Mouse (Mus musculus): ENCODE results near the gene Lta.

Gene Lta

DNA sequence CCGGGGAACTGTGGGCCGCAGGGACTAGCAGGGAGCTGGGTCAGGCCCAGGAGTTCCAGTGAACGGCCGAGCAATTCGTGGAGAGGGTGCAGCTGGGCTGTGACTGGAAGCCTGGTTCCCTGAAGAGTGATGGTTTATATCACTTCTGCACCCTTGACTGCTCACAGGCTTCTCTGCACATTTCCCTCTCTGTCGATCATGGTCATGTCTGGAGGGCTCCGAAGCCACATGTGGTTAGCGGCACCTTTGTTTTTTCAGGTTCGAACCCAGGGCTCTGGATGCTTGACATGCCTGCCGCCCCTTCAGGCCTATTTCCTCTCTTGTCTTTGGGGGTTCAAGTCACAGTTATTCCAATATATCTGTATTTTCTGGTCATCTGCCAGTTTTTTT is 224 bp upstream of the Lta start:
- DNase-seq, result no peak

DNA sequence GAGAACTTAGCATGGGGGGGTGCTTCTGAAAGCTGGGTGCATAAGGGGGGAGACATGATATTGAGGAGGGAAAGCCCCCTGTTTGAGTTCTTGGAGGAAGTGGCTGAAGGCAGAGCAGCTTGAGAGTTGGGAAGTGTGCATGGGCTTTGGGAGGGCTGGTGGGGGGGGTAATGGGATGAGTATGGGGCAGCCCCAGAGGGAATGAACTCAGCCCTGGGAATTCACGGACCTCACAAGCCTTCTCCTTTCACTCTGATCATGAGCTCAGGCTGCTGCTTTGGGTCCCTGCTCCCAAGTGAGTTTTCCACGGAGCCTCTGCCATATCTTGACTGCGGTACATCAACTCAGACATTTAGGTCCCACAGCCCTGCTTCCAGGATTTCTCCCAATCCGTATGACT is 2.7 kb downstream of the Lta start:
- DNase-seq, result peak; percentile 91

DNA sequence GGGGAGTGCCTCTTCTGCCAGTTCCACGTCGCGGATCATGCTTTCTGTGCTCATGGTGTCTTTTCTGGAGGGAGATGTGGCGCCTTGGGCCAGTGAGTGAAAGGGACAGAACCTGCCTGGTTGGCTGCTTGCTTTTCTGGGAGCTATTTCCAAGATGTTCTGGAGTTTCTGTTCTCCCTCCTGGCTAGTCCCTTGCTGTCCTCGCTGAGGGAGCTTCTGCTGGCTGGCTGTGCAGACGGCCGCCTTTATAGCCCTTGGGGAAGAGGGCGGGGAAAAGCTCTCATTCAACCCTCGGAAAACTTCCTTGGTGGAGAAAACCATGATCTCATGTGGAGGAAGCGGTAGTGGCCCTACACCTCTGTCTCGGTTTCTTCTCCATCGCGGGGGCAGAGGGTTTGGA is 3.4 kb downstream of the Lta start, which contains the start of gene Tnf:
Gene Tnf, minus strand, starts transcription at position 221 of the 400 bp plus-strand sequence.
- DNase-seq, result peak; percentile 99

DNA sequence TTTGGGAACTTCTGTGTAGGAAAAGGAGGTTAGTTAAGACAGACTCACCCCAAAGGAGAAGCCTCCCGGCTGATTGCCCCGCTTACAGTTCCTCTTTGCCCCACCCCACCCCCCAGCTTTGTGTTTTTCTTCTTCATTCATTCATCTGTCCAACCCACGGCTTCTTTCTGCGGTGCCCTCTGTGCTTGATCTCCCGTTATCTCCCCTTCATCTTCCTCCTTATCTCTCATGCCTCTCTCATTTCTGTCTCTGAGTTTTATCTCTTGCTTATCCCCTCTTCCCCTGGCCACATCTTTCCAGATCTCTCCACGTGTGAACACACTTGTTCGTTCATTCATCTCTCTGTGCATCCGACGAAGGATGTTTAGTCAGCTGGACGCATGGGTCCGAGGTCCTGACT is 4.0 kb downstream of the Lta start:
- peak; percentile 91 for DNase-seq

DNA sequence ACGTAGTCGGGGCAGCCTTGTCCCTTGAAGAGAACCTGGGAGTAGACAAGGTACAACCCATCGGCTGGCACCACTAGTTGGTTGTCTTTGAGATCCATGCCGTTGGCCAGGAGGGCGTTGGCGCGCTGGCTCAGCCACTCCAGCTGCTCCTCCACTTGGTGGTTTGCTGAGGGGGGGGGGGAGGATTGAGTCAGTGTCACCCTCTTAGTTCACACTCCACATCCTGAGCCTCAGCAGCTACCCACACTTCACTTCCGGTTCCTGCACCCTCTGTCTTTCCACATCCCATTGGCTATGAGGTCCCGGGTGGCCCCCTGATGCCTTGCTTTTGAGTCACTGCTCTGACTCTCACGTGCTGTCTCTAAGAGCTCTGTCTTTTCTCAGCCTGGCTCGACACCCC is 4.8 kb downstream of the Lta start:
- peak; percentile 97 for DNase-seq

DNA sequence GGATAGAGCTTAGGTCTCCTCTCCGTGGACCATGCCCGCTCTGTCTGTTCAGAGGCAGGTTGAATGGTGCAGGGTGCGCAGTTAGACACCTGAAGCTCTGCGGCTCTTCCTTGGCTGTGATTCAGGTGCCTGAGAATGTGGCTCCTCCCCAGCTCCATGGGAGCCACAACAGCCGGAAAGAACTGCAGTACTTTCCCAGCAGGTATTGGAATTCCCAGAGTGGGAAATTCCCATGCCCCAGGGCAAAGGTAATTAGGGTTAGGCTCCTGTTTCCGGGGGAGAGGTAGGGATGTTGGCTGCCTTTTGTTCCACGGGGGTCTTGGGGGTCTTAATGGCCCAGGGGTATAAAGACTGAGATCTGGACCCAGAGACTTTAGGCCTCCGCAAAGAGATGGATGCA is 6.2 kb downstream of the Lta start:
- DNase-seq, result peak; percentile 88

DNA sequence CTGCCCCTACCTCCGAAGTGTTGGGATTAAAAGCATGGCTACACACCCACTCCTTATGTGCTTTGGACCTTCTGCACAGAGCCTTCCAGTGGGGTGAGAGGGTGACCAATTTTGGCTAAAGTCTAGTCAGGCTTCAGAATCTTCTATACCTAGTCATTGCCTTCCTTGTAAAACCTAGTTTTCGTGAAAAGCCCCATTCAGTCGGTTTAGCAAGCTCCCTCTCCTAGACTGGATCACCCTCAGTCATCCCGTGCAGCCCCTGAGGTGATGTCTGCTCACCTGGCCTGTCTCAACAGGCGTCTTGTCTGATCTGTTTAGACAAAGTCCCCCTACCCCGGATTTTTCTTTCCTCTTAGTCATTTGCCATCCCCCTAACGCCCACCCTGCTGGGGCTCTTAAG is 7.1 kb downstream of the Lta start:
- DNase-seq, result no peak

DNA sequence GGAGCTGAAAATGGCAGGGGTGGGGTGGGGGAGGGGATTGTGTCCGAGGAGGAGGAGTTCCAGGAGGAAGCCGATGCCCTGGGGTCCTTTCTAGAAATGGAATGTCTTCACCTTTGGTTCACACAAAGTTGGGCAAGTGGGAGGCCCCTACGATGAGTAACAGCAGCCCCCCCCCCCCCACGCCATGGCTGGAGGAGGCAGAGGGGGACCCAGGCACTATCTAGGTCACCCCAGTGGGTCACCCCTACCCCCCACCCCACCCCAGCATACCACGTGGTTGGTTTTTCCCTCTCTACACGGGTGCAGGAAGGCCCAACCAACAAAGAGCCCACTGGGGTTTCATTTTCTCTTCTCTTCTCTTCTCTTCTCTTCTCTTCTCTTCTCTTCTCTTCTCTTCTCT is 8.0 kb downstream of the Lta start:
- no peak for DNase-seq

DNA sequence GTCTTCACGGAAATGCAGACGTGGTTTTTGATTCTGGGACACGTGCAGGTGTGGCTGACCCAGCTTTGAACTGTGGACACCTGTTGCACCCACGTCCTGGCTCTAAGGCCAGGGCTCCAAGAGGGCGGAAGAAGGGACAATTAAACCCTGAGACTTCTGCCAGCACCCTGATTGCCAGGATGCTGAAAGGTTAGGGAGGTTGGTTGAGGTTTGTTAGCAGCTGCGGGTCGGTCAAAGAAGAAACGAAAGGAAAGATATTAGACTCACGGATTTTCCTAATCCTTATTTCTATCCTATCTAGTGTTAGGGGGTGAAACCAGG is 8.9 kb downstream of the Lta start:
- DNase-seq, result peak; percentile 88

DNA sequence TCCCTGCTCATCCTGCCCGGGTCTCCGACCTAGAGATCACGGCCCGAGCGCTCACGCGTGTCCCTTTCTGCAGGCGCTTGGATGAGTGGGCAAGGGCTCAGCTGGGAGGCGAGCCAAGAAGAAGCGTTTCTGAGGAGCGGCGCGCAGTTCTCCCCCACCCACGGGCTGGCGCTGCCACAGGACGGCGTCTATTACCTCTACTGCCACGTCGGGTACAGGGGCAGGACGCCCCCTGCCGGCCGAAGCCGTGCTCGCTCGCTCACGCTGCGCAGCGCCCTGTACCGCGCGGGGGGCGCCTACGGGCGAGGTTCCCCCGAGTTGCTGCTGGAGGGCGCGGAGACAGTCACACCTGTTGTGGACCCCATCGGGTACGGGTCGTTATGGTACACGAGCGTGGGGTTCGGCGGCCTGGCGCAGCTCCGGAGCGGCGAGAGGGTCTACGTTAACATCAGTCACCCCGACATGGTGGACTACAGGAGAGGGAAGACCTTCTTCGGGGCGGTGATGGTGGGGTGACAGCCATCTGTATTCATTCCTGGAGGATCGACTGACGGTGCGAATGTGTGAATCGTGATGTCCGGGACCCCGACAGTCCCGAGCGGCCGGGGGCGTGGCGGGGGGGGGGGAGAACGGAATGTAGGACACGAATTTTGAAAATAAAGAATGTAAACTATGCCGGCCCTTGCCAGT is 9.4 kb downstream of the Lta start:
- DNase-seq, result peak; percentile 98

DNA sequence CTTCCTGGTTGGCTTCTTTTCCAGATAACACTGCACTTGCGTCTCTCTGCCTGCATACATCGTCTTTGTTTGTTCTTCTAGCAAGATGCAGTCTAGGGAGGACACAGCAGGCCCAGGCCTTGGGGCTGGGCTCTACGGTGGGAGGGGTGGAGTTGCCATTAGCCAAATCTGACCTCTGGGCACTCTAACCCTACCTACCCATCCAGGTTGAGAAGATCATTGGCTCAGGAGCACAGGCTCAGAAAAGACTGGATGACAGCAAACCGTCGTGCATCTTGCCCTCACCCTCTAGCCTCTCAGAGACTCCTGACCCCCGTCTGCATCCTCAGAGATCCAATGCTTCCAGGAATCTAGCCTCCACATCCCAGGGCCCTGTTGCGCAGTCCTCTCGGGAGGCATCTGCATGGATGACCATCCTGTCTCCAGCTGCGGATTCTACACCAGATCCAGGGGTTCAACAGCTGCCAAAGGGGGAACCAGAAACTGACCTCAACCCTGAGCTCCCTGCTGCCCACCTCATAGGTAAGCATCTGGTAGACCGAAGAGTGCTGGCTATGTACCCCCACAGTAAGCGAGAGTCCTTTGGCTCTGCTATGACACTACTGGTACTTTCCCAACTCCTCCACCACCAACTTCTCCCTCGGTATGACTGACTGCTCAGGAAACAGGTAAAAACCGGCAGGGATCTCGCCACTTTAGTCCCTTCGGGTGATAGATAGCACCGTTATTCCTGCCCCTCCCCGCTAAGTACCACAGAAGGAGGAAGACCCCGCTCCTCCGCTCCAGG is 10.1 kb downstream of the Lta start:
- DNase-seq, result no peak

DNA sequence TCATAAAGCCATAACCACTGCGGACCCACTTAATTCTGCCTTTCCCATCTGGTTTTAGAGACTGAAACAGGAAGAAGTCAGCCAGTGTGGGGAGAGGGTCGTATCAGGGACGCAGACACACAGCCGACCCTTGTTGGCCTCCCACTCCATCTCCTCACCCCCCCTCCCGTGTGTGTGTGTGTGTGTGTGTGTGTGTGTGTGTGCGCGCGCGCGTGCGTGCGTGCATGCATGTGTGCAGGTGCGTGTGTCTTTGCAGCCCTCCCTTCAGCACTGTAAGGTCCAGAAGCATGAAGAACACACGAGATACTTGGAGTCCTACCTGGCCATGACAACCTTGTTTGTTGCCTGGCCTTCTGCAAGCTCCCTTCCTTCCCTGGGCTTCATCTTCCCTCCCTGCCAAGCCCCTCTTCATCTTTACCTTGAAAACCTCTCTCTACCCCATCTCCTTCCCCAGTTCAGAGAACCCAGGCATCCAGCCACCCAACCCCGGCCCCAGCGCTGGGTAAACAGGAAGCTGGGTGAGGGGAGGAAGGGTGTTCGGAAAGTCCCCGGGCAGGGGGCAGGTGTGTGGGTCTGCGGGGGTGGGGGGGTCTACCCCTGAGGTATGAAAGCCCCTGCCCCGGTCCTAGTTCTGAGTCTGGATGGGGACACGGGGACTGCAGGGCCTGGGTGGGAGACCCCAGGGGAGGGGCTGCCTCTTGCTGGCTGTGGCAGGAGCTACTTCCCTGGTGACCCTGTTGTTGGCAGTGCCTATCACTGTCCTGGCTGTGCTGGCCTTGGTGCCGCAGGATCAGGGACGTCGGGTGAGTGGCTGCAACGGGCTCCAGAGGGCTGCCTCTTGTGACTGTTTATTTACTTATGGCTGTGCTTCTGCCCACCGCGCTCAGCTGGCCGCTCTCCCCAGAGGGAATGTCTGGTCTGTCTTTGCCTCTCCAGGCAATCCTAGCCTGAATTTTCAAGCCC is 11.0 kb downstream of the Lta start, which contains the start of gene Ltb:
Gene Ltb, plus strand, starts transcription at position 559 of the 963 bp plus-strand sequence.
- peak; percentile 95 for DNase-seq

DNA sequence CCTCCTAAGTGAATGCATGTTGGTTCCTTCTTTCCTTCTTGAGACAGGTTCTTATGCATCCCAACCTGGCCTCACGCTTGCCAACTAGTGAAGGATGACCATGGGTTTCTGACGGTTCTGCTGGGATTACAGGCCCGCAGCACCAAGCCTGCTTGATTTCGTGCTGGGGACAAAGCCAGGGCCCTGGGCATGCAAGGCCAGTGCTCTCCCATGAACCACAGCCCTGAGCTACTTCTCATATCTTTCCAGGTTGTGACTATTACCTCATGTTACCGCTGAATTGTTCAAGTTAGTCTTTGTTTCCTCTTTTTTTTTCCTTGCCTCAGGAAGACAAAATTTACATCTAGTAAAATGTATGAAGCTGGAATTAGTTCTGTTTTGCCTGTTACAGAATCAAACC is 12.2 kb downstream of the Lta start:
- no peak for DNase-seq

DNA sequence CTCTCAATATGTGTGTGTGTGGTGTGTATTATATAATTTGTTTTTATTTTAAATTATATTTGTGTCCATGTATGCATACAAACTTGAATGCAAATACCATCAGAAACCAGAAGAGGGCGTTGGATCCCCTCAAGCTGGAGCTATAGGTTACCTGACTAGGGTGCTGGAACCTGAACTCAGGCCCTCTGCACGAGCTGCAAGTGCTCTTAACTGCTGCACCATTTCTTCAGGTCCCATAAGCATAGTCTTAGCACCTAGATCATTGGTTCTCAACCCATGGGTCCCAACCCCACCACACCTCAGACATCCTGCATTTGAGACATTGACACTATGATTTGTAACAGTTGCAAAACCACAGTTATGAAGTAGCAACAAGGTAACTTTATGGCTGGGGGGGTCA is 13.4 kb downstream of the Lta start:
- DNase-seq, result no peak

DNA sequence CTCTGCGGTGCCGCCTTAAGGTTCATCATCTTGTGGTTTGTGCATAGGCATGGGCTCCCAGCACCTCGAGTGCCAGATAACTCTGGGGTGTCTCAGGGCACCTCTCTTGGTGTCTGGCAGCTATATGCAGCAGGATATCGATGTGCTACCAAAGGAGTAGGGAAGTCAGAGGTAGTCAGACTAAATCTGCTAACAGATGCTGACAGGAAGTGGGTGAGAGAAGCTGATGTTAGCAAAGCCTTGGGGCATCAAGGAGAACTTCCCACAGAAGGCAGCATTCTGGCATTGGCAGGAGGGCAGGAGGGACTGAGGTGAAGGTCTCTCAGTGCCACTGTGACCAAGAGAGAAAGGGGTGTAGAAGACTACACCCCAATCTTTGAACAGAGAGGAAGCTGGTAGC is 15.1 kb downstream of the Lta start:
- no peak for DNase-seq

DNA sequence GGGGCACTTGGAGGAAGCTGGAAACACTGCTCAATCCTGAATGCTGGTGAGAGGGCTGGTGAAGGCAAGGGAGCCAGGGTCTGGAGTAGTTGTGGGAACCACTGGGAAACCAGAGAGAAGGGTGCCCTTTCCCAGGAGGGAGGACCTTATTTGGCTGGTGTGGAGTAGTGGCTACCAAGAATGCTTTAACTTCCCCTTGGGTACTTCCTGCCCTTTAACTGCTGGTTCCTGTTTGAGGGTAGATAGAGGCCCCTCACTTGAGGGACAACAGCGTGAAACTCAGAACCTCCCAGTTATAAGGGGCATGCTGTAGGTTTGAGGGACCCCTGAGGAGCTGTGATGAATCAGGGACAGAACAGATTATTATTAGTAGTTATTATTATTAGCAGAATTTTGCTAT is 16.0 kb downstream of the Lta start:
- peak; percentile 94 for DNase-seq

DNA sequence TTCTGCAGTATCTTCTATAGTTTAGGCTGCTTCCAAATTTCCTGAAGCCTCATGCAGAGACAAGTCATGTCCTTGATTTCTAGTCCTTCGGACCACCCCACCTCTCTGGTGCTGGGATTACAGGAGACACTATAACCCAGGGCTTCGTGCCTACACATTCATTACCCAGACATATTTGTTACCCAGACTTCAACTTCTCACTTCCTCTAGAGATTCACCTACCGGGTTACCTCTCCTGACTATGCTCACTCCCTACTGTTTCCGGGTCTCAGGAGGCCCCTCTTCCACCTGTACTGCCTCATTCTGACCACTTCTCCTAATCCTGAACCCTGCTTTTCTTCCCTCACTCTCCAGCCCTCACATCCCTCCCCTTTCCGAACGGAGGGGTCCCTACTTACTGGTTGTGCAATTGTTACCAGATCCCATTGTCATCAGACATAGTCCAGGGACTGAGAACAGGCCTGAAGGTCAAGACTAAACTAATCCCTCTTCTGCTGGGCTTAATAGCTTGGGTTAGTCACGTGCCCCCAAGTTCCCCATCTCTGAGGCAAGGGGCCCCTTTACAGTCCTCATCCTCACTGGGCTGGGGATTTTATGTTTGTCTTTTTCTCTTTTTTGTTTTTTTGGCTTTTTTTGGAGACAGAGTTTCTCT is 17.1 kb downstream of the Lta start, which contains the start of gene Lst1:
Gene Lst1, minus strand, starts transcription at position 481 of the 652 bp plus-strand sequence.
- peak; percentile 93 for DNase-seq

DNA sequence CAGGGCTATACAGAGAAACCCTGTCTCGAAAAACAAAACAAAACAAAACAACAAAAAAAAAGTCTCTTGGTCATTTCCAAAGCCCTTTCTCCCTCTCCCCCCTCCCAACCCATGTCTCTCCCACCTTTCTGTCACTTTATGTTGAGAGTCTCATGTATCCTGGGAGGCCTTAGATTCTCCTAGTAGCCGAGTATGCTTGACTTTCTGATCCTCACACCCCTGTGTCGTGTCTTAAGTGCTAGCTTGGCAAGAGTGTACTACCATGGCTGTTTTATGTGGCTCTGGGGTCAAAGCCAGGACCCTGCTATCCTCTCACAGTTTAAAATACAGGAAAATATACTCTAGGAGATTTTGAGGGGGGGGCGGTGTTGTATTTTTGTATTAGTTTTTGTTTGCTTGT is 17.8 kb downstream of the Lta start:
- no peak for DNase-seq

DNA sequence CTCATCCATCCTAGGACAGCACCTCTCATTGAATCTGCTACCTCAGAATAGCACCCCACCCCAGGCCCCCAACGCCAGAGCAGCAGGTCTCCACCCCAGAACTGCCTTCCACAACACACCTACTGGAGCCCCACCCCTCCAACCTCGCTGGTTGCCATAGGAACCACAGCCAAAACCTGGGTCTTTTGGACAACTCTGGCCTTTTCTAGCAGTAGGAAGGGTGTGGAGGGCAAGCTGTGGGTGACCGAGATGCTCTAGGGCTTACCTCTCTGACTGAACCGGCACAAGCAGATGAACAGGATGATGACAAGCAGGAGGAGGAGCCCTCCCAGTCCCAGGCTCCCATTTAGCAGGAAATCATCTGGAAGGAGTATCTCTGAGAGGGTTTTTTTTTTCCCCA is 18.5 kb downstream of the Lta start:
- peak; percentile 96 for DNase-seq

DNA sequence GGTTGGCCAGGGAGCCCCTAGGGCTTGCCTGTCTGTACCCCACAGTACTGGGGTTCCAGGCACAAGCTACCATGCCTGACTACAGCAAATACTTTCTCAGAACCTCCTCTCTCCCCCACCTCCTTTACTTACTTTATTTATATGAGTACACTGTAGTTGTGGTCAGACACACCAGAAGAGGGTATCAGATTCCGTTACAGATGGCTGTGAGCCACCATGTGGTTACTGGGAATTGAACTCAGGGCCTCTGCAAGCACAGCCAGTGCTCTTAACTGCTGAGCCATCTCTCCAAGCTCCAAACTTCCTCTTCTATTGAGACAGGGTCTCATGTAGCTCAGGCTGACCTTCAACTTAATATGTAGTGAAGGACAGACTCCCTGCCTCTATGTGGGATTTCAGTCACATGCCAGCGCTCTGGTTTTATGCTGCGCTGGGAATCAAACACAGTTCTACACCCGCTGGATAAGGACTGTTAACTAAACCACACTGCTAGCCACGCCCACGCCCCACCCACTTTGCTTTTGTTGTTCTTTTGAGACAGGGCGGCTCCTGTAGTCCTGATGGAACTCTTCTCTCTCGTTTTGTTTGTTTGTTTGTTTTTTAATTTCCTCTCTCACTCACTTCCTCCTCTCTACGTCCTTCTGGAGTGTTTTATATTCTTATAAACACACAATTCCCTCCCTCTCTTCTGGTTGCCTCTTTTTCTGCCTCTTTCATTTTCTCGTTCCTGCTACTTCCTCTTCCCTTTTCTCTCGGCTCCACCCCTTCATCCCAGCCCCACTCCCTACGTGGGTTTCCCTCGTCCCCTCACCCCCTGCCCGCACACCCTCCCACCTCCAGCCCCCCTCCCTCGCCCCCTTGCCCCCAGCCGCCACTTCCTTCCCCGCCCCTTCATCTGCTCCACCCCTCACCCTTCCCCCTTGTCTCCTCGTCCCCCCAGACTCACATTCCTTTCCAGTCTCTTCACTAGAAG is 19.2 kb downstream of the Lta start:
- peak; percentile 98 for DNase-seq

DNA sequence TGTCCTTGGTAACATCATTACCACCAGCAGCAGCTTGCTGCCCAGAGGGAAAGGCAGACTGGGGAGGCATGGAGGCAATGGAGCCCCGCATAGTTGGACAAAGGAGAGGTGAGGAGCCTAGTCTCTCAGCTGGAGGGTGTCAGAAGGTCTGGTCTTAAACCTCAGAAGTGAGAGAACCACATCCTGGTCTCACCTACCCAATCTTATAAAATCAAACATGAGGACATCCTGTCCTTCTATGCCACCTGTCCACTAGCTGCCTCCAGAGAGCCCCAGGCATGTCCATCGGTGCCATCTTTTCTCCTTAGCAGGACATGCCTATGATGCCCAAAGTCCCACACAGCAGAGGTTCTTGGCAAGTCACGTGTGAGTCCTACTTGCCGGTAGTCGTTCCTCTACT is 25.1 kb downstream of the Lta start:
- DNase-seq, result no peak

DNA sequence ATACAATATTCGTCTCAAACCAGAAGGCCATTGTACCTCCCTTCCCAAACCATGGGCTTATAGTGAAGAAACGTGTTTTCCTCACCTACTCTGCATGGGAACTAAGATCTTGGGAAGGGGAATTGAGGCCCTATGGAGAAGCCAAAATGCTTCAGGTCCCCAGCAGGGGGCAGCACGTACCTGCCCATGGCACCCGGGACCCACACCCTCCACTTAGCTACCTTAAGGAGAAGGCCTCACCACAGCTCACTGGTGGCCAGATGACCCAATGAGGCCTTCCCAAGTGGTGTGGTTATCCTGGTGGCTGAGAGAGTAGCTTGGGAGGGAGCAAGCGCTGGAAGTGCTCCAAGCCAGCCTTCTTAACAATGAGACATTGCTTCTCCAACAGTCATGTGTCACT is 26.6 kb downstream of the Lta start:
- peak; percentile 98 for DNase-seq

Measured in heart, adult 11 months (tissue).